Mouse (Mus musculus) CH12.LX (cell line): Measurements from ENCODE around the gene Ap5b1.

Experiments used
- CTCF ChIP-seq, 2 experiments: IDR thresholded peaks in 1 of 2; conservative IDR thresholded peaks in 1 of 2; 2 replicates each; pipeline ENCODE4 v1.5.1; 2011 to 2012; ENCODE audit warnings: low read depth in 2 of 2, low read length in 2 of 2, improper control_type of control experiment in 1 of 2, inconsistent platforms in 1 of 2, mild to moderate bottlenecking in 1 of 2, moderate library complexity in 1 of 2
- EP300 ChIP-seq: IDR thresholded peaks from 2 replicates; pipeline ENCODE4 v1.6.1; 2011; ENCODE audit warnings: low read length, improper control_type of control experiment
- POLR2A ChIP-seq: IDR thresholded peaks from 2 replicates; pipeline ENCODE4 v1.6.1; 2011; ENCODE audit warnings: low read depth, mild to moderate bottlenecking, improper control_type of control experiment, low read length
- TCF12 ChIP-seq: IDR thresholded peaks from 2 replicates; pipeline ENCODE4 v1.6.1; 2014; ENCODE audit warnings: low read depth, mild to moderate bottlenecking, inconsistent platforms, low read length, improper control_type of control experiment
- ZMIZ1 ChIP-seq: IDR thresholded peaks from 2 replicates; pipeline ENCODE4 v1.6.1; 2012; ENCODE audit warnings: low read depth, mild to moderate bottlenecking, inconsistent platforms, low read length, improper control_type of control experiment

DNA sequence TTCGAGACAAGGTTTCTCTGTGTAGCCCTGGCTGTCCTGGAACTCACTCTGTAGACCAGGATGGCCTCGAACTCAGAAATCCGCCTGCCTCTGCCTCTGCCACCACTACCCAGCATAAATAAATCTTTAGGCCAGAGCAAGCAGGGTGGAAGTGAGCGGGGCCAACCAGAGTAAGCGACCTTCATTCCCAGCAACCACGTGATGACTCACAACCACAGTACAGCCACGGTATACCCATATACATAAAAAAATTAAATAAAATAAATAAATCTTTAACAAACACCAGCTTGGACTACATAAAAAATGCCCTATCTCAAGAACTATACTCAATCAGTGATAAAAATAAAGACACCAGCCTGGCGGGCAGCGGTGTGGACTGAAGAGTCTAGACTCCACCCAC is 24.5 kb upstream of the Ap5b1 start:
- no peak for TF ChIP-seq ZMIZ1
- TF ChIP-seq CTCF (conservative IDR thresholded peaks at IDR 0.05 in 1 of 2, IDR thresholded peaks at IDR 0.05 in 1 of 2; ENCODE audit: low read depth in 2 of 2, low read length in 2 of 2) = no peak
- no peak for TF ChIP-seq TCF12
- no peak for TF ChIP-seq POLR2A
- no peak for TF ChIP-seq EP300
